Mouse (Mus musculus) left cerebral cortex, adult 8-10 months (tissue): Measurements from ENCODE around the gene Sdf2. TPM values are rescaled to one million over a fixed set of nuclear protein-coding genes. Genes with fewer than 3 reads are reported as not detected.
"Not testable (repeated sequence)": the region's sequence is repeated elsewhere in the genome, so short reads cannot be mapped to it uniquely, and the experiment has no call there.

Experiments used
- DNase-seq, 2 experiments: peaks; one replicate each; pipeline ENCODE4 v3.0.0; 2022; ENCODE audit warnings: low spot score in 2 of 2
- total RNA-seq, 4 experiments: library from RNA; stranded (reverse); gene quantifications; 2 replicates each; pipeline ENCODE4 v1.2.4; 2022

Gene Sdf2
- total RNA-seq, 4 experiments from 2014 or later = 54.1 to 66.1 (median 59.1) TPM

GRCm38 (mm10) chr11:78261380-78262352 is 16.1 kb downstream of the Sdf2 start, which contains the start of gene 2610507B11Rik:
2610507B11Rik (plus strand) TSS chr11:78261752.
- DNase-seq = peak; percentile 63 to 88

GRCm38 (mm10) chr11:78262550-78262949 is 17.0 kb downstream of the Sdf2 start:
- DNase-seq = peak in 1 of 2 experiments; percentile 23

- no peak for DNase-seq
Observed at GRCm38 (mm10) chr11:78265571-78265970, 20.0 kb downstream of the Sdf2 start.

GRCm38 (mm10) chr11:78271986-78272385 is 26.4 kb downstream of the Sdf2 start:
- peak; percentile 47 to 73 for DNase-seq

GRCm38 (mm10) chr11:78275596-78275995 is 30.1 kb downstream of the Sdf2 start:
- no peak for DNase-seq

- not testable (repeated sequence) for DNase-seq
Observed at GRCm38 (mm10) chr11:78276169-78276568, 30.6 kb downstream of the Sdf2 start.

- no peak for DNase-seq
Observed at GRCm38 (mm10) chr11:78278853-78279252, 33.3 kb downstream of the Sdf2 start.

GRCm38 (mm10) chr11:78279586-78279985 is 34.0 kb downstream of the Sdf2 start:
- no peak for DNase-seq

- no peak for DNase-seq
Observed at GRCm38 (mm10) chr11:78289146-78289763, 43.7 kb downstream of the Sdf2 start.

GRCm38 (mm10) chr11:78290654-78291053 is 45.1 kb downstream of the Sdf2 start, which contains the start of gene BC030499:
BC030499 (plus strand) TSS chr11:78290841.
- DNase-seq = peak; percentile 30 to 45

- no peak for DNase-seq
Observed at GRCm38 (mm10) chr11:78294585-78294984, 49.0 kb downstream of the Sdf2 start.

- DNase-seq = no peak
Observed at GRCm38 (mm10) chr11:78300917-78301316, 55.4 kb downstream of the Sdf2 start.

GRCm38 (mm10) chr11:78301357-78302084 is 56.0 kb downstream of the Sdf2 start, which contains the start of gene Spag5:
Spag5 (plus strand) TSS chr11:78301529.
- peak; percentile 77 to 93 for DNase-seq

Other genes starting within 250 kb of the Sdf2 start
- 1 to 10 TPM; 7.1 to 8.9 (median 8.2) TPM for gene Dhrs13, start 213.5 kb upstream of the Sdf2 start, total RNA-seq
- gene Flot2, start 207.8 kb upstream of the Sdf2 start, total RNA-seq = 10 to 100 TPM; 84.8 to 90.2 (median 86.9) TPM
- gene Eral1, start 165.4 kb upstream of the Sdf2 start, total RNA-seq = 10 to 100 TPM; 17.3 to 20.1 (median 17.7) TPM
- gene Fam222b, start 151.1 kb upstream of the Sdf2 start, total RNA-seq = 10 to 100 TPM; 24.6 to 27.7 (median 26.9) TPM
- gene Traf4, start 80.2 kb upstream of the Sdf2 start, total RNA-seq = 1 to 10 TPM; 5.9 to 9.4 (median 9.0) TPM
- gene Nek8, start 69.1 kb upstream of the Sdf2 start, total RNA-seq = 1 to 10 TPM; 2.0 to 4.3 (median 2.8) TPM
- gene Tlcd1, start 69.0 kb upstream of the Sdf2 start, total RNA-seq = 10 to 100 TPM; 24.8 to 34.9 (median 28.4) TPM
- gene Rpl23a, start 62.2 kb upstream of the Sdf2 start, total RNA-seq = 100 to 1,000 TPM; 678 to 790 (median 743) TPM
- gene Rab34, start 57.3 kb upstream of the Sdf2 start, total RNA-seq = 10 to 100 TPM; 23.9 to 29.6 (median 26.2) TPM
- gene Proca1, start 52.4 kb upstream of the Sdf2 start, total RNA-seq = 1 to 10 TPM; 5.9 to 7.4 (median 6.8) TPM
- 100 to 1,000 TPM in 2 of 4 experiments, 10 to 100 TPM in 2; 98.7 to 102 (median 100) TPM for gene Supt6, start 241 bp downstream of the Sdf2 start, total RNA-seq
- gene 2610507B11Rik, start 16.0 kb downstream of the Sdf2 start, total RNA-seq = 100 to 1,000 TPM; 172 to 181 (median 177) TPM
- 10 to 100 TPM; 12.0 to 15.3 (median 13.3) TPM for gene BC030499, start 45.1 kb downstream of the Sdf2 start, total RNA-seq
- 10 to 100 TPM in 1 of 4 experiments, 1 to 10 TPM in 3; 6.8 to 11.9 (median 7.1) TPM for gene Spag5, start 55.8 kb downstream of the Sdf2 start, total RNA-seq
- 100 to 1,000 TPM; 784 to 869 (median 811) TPM for gene Aldoc, start 77.2 kb downstream of the Sdf2 start, total RNA-seq
- gene Pigs, start 82.7 kb downstream of the Sdf2 start, total RNA-seq = 10 to 100 TPM; 57.1 to 62.1 (median 59.4) TPM
- gene Unc119, start 97.7 kb downstream of the Sdf2 start, total RNA-seq = 10 to 100 TPM; 28.5 to 34.5 (median 30.6) TPM
- under 1 TPM in 2 of 4 experiments, not detected in 2; 0.11 to 0.19 TPM for gene Foxn1, start 140.8 kb downstream of the Sdf2 start, total RNA-seq
- gene Slc13a2, start 176.5 kb downstream of the Sdf2 start, total RNA-seq = not detected
- gene Slc46a1, start 220.0 kb downstream of the Sdf2 start, total RNA-seq = 10 to 100 TPM in 3 of 4 experiments, 1 to 10 TPM in 1; 8.2 to 15.4 (median 12.2) TPM